Mouse (Mus musculus) frontal cortex, adult (tissue): ENCODE results near the gene Galnt10.

ENCODE experiments used
- ATAC-seq: cut with Nextera tagmentation; 2 replicates; pipeline ENCODE4 v1.9.2; 2017; ENCODE audit warnings: mild to moderate bottlenecking, moderate library complexity, mixed read lengths; ENCODE audit not compliant: low TSS enrichment

The Galnt10 gene

DNA sequence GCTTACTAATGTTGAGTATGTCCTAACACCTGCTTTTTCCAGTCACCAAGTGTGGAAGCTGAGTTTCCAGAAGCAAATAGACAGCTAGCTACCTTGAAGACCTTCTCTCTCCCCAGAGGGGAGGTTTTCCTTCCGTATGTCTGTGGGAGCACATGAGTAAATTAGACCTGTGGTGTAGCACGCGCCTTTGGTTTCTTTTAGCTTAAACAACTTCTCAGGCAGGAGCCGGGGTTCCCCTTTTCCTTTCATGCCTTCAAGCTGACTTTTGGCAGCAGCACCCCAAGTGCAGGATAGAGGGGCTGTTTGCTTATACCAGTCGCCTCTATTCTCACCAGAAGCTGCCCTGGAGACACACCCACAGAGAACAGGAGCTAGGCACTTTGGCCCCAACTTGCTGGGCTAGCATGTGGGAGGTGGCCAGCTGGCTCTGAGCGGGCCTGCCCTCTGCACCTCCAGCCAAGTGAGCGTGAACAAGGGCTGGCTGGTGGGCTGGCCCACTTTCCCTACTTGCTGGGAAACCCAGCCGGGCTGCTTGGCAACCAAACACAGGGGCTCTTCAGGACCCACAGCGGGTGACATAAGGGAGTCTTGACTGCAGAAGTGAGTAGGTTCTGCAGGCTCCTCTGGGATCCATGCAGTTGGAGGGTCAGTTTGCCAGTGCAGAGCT is 82.2 kb downstream of the Galnt10 start:
- ATAC-seq, result peak; percentile 52; the same call in 1 of the 2 replicates

DNA sequence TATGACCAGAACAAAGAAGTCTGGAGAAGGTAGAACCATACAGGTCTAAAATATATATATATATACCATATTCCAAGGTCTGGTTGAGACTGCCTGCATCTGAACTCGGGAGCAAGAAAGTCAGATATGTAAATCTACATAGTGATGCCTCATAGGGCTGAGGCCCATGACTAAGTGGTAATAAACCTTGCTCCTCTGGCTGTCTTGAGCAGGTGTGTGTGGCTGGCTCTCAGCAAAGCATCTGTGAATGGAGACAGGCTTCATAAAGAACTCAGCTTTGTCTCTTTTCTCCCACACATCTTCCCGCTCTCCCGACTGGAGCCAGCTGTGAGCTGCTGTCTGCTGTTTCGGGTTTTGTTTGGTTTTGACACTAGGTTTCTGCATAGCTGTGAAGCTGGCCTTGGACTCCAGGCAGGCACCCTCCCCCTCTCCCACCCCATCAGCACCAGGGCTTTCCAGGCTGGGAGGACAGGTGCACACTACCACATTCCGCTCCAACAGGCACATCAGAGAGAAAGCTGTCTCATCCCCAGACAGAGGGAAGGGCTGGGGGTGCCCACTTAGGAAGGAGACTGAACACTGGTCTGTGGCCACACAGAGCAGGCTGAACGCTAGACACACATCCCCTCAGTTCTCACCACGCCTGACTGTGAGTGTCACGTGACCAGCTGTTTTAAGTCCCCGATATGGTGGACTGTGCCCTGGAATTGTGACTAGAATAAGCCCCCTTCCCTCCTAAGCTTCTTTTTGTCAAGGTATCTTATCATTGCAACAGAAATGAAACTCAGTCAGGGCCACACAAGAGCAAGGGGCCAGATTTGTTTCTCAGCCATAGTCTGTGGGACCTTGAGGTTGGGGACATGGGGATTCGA is 87.4 kb downstream of the Galnt10 start:
- no peak for ATAC-seq

DNA sequence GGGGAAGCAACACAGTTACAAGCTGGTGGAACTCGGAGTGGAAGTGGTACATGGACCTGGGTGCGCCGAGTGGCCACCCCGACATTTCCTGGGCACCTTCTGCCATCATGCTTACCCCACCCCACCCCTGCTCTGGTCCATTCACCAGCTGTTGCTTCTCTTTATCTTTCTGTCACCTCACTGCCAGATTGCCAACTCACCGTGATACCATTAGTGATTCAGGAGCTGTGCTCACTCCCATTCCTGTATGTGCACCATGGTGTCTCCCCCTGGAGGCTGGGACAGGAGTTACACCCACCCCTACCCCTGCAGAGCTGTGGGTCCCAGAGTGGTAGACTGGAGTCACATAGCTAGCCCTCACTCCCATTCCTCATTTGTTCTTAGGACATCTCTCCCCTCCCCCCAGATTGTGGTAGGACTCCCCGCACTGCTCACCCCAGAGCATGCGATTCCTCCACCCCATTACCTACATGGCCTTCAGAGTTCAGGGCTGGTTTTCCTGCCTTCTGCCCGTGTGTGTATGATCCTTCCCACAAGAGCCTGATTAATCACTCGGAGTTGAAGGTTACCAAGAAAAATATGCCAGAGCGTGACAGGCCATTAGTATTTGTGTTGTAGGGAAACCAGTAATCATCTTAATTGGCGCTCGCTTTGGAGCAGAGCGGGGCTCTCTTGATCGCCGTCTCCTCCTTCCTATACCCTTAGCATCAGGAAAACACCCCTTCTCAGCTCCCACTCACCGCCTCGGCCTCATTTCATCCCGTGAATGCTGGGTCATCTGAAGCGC is 102.2 kb downstream of the Galnt10 start:
- no peak for ATAC-seq

DNA sequence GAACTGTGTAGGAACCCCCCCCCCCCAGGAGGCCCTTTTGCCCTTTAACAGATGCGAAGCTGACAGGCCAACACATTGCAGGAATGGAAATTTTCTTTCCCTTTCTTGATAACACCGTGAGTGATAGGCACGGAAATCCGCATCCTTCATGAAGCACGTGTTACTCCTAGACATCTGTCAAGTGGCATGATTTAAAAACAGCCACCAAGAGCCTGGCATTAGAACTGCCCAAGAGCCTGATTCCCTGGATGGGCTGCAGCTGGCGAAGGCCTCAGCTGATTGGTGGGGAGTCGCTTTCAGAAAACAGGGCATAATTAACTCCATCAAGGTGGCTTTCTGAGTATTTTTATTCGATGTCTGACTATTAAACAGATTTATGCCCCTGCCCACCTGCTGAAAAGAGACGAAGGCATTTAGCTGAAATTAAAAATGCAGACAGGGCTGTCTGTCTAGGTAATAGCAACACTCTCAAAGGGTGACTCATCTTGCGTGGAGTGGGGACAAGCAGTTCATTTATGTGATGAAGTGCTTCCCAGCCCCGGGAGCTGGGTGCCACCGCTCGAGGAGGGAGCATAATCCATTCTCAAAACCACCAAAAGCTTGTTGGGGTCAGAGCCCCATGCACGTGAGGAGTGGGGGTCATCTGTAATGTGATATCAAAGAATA is 108.4 kb downstream of the Galnt10 start:
- ATAC-seq, result no peak

DNA sequence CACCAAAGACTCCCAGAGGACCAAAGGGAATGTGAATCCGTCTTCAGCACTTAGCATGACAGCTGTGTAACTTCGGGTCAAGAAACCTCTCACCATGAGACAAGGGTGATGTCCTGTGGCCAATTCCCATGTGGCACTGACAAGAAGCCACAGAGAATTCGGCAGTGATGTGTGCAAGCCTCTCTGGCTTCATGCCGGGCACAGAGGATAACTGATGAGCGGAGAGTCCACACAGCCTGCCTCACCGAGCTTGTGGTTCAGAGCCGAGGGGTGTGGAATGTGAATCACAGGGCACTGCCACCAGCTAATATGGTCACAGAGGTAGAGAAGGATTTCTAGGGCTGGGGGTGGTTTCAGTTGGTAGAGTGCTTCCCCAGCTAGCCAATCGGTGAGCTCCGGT is 113.4 kb downstream of the Galnt10 start:
- ATAC-seq, result no peak

DNA sequence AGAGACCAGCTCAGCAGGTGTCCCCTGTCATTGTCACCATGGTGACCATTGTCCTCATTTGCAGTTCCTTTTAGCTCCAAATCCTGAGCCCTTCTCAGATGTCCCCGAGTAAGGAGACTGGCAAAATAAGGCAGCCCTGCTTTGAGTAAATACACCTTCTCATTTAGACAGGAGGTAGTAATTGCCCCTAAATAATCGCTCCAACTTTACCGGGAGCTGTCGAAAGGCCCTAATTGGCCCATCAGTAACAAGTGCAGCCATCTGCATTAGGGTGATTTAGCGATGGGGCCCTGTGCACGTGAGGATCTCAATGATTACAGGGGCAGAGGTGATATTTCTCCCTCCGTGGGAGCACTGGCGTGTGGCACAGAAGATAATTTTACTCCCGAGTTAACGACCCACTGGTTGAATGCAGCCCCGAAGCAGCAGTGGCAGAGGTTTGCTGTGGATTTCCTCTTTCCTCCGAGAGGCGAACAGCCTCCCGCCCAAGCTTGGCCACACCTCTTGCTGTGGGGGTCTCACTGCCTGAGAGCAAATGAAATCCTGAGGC is 115.3 kb downstream of the Galnt10 start:
- no peak for ATAC-seq

DNA sequence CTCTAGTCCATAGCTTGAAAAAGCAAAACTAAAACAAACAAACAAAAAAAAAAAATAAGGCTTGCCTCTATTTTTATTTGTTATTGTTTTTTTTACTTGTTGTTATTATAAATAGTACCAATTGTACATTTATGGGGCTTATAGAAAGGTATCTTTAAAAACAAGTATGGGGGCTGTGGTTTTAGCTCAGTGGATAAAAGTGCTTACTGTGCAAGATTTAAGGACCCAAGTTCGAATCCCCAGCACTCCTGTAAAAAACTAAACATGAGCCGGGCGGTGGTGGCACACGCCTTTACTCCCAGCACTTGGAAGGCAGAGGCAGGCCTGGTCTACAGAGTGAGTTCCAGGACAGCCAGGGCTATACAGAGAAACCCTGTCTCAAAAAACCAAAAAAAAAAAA is 116.1 kb downstream of the Galnt10 start:
- ATAC-seq, result no peak

DNA sequence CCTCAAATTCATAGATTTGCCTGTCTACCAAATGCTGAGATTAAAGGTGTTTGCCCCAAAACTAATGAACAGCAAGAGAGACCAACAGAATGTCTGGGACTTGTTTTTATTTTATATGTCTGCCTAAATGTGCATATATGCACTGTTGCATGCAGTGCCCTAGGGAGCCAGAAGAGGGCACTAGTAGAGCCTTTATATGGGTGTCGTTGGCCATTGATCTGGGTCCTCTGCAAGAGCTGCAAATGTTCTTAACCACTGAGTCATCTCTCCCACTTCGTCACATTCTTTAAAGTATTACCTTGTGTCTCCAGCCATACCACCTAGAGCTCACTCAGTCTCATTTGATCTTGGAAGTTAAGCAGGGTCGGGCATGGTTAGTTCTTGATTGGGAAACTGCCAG is 118.9 kb downstream of the Galnt10 start:
- no peak for ATAC-seq

DNA sequence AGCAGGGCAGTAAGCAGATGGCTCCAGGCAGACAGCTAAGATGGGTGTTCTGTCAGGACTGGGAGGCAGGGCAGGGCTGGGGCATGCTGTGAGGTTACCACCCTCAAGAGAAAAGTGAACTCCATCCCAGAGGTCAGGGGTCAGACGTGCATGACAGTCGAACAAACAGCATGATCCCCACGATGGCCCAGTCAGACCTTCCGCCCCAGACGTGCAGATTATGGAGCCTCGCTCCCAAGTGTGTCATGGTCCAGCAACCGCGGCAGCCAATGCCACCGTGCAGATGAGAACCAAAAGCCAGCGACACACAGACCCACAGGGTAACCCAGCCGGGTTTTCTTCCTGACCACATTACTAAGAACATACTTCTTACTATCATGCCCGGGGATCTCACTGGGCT is 121.4 kb downstream of the Galnt10 start:
- ATAC-seq, result no peak

DNA sequence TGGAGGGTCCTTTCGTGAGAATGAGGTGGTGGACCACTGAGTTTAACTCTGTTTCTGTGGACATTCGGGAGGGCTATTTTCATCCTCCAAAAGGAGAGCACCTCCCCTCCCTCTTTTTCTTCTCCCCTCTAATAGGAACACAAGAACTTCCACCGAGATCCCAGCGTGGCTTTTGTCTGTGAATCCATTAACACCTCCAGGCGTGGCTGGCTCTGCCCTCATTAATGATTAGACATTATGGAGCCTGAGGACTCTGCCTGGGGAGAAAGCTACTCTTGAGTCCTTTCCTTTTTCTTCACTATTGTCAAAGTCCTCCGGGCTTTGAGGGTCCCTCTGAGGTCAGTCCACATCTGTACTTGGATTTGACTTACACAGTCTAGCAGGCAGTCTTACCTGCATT is 121.9 kb downstream of the Galnt10 start:
- no peak for ATAC-seq

DNA sequence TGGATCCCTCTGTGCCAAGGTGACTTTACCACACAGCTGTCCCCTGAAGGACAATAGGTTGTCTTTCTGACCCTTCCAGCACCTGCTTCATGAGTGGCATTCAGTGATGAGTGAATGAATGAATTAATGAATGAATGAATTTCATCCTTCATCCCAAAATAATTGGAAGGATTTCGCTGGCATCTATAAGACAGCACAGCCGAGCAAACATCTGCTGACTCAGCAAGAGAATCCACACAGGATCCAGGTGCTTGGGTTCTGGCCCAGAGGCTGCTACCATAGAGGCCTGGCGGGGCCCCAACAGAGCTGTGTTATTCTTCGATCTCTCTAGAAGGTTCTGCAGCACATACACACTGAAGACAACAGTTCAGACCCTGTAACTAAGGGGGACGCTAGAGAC is 125.5 kb downstream of the Galnt10 start:
- no peak for ATAC-seq

DNA sequence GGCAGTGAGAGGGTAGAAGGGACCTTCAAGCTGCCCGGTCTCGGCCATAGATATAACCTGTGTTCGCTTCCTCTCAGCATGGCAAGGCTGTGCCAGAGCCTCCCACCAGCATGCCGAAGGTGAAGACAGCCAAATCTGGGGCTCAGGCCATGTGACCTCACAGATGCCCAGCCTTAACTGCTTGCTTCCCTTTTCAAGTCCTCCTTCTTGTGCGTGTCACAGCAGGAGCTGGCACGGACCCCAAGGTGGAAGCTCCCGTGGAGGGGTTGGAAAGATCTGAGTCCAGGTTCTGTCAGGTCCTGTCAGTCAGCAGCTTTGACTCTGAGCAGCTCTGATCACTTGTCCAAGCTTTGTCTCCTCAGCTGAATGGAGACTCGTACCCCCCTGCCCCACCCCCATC is 126.4 kb downstream of the Galnt10 start:
- ATAC-seq, result no peak

DNA sequence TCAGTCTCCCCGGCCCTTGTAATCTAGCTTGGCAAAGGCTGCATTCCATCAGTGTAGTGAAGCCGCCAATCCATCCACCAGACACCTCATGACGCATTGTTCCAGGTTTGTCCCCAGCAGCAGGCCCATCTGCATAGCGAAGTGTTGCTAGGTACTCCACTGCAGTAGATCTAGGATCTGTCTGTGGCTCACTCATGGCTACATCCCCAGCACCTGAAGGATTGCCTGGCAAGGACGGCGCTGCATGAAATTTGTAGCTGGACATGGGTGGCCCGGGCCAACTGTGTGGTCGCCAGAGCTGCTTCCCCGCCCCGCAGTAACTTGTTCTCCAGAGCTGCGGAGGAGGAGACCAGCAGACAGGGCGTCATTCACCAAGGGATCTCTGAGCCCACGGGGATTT is 128.2 kb downstream of the Galnt10 start:
- ATAC-seq, result no peak

DNA sequence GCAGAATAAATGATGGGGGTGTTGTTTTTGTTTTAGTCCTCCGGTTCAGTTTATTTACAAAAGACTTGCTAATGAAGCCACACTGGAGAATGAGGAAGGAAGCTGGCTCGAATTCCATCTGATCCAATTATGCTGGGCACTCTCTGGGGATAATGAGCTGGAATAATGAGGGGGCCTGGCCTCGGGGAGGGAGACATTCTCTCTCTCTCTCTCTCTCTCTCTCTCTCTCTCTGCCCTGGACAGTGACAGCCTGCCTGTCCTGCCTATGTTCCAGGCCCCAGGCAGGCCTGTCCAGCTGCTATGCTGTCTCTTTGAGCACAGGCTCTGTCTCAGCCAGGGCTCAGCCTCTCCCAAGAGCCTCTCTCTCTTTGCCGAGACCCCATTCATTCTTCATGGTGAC is 128.7 kb downstream of the Galnt10 start:
- ATAC-seq, result 0 out of 2 replicates have a peak, but pooled peaks have one; percentile 43

DNA sequence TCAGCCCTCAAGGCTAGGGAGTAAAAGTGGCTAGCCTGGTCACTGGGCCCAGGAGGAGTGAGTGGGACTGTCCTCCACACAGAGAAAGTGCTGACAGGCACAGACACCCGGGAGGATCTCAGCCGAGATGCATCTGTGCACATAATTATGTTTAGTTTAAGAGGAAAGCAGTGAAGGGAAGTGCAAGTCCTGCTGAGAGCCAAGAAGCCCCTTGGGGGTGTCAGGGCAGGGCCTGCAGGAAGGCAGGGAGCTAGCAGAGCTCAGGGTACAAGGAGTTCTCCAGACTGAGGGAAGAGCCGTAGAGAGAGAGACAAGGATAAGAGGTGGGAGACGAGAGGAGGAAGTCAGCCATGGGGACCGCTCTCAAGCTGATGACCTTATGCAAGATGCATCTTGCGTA is 130.6 kb downstream of the Galnt10 start:
- ATAC-seq, result no peak

DNA sequence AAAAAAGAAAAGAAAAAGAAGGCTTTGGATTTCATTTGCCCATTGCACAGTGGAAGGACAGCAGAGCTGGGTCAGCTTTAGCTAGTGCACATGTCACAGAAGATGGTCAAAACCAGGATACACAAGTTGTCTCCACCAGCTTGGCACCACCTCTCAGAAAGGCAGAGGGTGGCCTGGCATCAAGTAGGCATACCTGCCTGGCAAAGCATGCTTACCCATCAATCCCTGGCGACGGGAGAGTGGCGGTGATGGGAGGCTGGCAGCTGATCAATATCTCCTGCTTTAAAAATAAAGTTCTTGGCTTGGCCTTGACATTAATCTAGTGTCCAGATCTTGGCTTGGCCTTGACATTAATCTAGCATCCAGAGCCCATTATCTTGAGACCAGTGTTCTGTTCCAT is 131.3 kb downstream of the Galnt10 start:
- ATAC-seq, result no peak

DNA sequence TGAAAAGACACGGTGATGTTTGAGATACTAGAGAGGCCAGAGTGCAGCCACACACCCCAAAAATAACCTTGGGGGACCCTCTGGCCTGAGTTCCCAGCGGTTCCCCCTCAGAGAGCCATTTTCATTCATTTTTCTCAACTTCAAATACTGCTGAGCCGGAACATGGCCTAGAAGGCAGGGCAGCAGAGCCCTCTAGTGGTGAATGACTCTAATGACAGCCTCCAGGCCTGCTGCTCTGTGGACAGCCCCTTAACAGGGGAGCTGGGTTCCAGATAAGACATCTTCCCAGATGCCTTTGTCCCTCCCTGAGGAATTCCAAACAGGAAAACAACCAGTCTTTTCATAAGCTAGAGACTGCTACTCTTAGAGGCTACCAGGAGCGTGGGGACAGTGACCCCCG is 133.1 kb downstream of the Galnt10 start:
- ATAC-seq, result peak; percentile 83

DNA sequence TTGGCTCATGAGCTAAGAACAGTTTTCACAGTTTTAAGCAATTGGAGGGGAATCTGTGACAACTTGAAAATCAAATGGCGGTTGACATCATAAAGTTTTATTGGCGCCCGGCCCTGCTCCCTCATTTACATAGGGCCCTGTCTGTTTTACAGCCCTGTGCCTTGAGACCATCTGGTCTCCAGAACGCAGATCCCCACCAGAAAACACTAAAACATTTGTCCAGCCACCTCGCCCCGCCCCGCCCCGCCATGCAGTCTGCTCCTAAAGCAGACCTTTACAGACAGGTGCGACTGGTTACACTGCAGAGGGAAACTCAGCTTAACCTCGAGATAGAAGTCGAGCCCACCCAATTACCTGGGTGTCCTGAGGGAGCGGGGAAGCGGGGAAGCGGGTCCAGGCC is 134.6 kb downstream of the Galnt10 start:
- no peak for ATAC-seq

DNA sequence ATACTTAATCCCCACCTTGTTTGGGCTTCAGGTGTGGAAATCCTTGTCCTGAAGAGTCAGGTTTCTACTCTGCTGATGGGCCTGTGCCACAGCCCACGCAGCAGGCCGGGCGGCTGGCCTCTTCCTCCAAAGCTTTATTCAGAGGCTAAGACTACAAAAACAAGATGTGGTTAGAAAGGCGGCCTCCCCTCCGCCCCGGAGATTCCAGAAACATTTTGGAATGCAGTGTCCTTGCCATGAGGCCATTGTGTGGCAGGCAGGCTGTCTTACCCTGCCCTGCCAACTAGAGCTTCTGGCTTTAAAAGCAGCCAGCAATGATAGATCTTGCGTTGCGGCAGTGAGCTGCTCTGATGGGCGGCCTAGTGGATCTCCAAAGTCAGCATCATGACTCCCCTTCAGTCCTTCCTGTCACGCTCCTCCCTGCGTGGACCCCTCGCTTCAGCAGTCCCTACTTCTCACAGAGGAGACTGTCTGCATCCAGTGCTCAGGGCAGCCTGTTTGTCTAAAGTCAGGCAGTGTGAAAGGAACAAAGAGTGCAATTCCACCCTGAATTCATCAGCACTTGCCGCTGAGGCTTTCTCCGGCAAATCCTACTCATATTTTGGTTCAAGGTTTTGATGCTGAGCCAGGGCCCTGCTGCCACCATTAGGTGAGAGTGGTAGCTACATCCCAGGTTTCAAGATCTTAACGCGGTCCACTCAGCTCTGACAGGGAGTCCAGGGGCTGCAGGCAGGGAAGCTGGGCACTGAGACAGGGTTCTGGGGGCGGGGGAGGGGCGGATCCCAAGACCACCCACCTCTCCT is 141.6 kb downstream of the Galnt10 start:
- ATAC-seq, result peak; percentile 77

DNA sequence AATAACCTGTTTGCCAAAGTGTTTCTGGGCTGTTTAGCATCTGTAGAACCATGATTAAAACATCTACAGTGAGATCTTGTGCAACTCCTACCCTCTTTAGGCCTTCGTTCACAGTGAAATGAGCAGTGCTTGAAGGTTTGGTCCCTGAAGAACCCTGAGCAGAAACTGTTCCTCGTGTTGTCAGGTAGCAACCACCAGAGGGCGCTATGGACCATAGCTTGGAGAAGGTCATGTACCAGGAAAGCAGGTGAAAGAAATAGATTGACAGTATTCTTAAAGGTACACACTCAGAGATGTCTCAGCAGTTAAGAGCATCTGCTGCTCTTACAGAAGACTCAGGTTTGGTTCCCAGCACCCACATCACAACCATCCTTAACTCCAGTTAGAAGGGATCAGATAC is 142.7 kb downstream of the Galnt10 start:
- no peak for ATAC-seq
